ENCODE assay signal across 13 mouse cellular contexts in the genomic region with DNA sequence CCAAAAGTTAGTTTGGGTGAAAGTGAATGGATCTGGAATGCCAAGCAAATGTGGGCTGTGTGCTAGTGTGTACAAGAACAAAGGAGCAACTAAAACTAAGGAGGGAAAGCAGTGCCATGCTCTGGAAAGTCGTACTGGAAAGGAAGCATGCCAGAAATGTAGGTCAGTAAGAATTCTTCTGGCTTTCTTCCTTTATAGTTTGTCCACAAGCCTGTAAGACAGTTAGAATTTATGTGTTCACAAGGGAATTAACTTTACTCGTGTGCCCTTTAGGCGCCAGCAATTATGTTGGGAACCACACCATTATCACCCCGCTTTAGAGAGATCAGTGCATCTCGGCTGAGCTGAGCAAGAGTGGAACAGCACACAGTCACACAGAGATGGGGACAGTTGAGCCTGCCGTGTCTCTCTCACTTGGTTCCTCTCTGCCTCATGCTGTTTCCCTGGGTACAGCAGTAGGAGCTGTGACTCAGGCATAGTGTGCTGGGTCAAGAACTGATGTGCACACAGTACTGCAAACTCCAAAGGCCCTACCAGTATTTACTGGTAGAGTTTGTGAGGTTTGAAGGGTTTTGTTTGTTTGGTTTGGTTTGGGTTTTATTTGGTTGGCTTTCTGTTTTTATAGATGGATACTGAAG. TPM values are rescaled to one million over a fixed set of nuclear protein-coding genes. Genes with fewer than 3 reads are reported as not detected.
A peak's percentile ranks its signal among the peaks of the same experiment; 100 is the strongest.
DNase-seq lines count a peak whose midpoint lies in the region; ATAC-seq and TF ChIP-seq lines count a peak whose summit lies in the region.
"Had no signal": no experiment of that assay in that cellular context is flagged by ENCODE, and none has a peak within 500 bp of the region (broad histone marks: within the 10 kb centered on the region; RNA-seq: fewer than 3 reads in every experiment).

No protein-coding gene starts in this region.

- no peaks in the 10 kb centered on the region for H3K27me3 ChIP-seq in forebrain, embryonic 13.5 days
- H3K27me3 ChIP-seq in forebrain, embryonic 10.5 days (ENCODE audit: poor library complexity, severe bottlenecking): no peaks in the 10 kb centered on the region
- no peaks in the 10 kb centered on the region for H3K27me3 ChIP-seq in liver, adult 2 months (ENCODE audit: control insufficient read depth, insufficient read depth, low read length)
- no peaks in the 10 kb centered on the region for H3K27me3 ChIP-seq in liver, embryonic 12.5 days (replicated peaks)
- no peaks in the 10 kb centered on the region for H3K27me3 ChIP-seq in forebrain, postnatal 0 days (ENCODE audit: insufficient read depth, low read length)
- H3K27me3 ChIP-seq: heart, embryonic 15.5 days; liver, embryonic 15.5 days had no signal

- no peak overlapping the region for H3K4me3 ChIP-seq in forebrain, embryonic 13.5 days
- H3K4me3 ChIP-seq in forebrain, embryonic 10.5 days: no peak overlapping the region
- H3K4me3 ChIP-seq in liver, adult 2 months (ENCODE audit: insufficient read depth, low read depth, low read length): no peak overlapping the region
- H3K4me3 ChIP-seq in liver, embryonic 12.5 days: no peak overlapping the region
- no peak overlapping the region for H3K4me3 ChIP-seq in forebrain, postnatal 0 days (ENCODE audit: low read depth, low read length)
- H3K4me3 ChIP-seq: heart, embryonic 15.5 days; liver, embryonic 15.5 days had no signal

- no peak for TF ChIP-seq CTCF in liver, adult 2 months (IDR thresholded peaks at IDR 0.05; ENCODE audit: low read depth, low read length)
- TF ChIP-seq CTCF in forebrain, postnatal 0 days (IDR thresholded peaks at IDR 0.05; ENCODE audit: low read depth): no peak

- WGBS in forebrain, embryonic 13.5 days: 75% methylated on average over 6 of the region's 6 CpGs
- WGBS in forebrain, embryonic 10.5 days: 82% methylated on average over 6 of the region's 6 CpGs
- WGBS in liver, adult 2 months: 63% methylated on average over 6 of the region's 6 CpGs
- 59% methylated on average over 6 of the region's 6 CpGs for WGBS in liver, embryonic 12.5 days (ENCODE audit: insufficient replicate concordance)
- WGBS in forebrain, postnatal 0 days: 56% methylated on average over 6 of the region's 6 CpGs

- no peak overlapping the region for H3K4me2 ChIP-seq in forebrain, embryonic 13.5 days
- no peak overlapping the region for H3K4me2 ChIP-seq in liver, embryonic 12.5 days
- H3K4me2 ChIP-seq in forebrain, postnatal 0 days (ENCODE audit: low read depth): no peak overlapping the region
- H3K4me2 ChIP-seq: heart, embryonic 15.5 days; liver, embryonic 15.5 days had no signal

- peak overlapping the region; percentile 19; the same call in 1 of the 2 replicates for H3K27ac ChIP-seq in forebrain, embryonic 13.5 days
- H3K27ac ChIP-seq in forebrain, embryonic 10.5 days: no peak overlapping the region
- no peak overlapping the region for H3K27ac ChIP-seq in liver, adult 2 months (replicated peaks; ENCODE audit: insufficient read depth, low read depth, low read length)
- no peak overlapping the region for H3K27ac ChIP-seq in liver, embryonic 12.5 days
- H3K27ac ChIP-seq in forebrain, postnatal 0 days (ENCODE audit: low read depth, low read length): peak overlapping the region; percentile 54
- H3K27ac ChIP-seq: heart, embryonic 15.5 days; liver, embryonic 15.5 days had no signal

- peaks cover 28% of the 10 kb centered on the region; the same call in 1 of the 2 replicates for H3K79me2 ChIP-seq in liver, adult 2 months (ENCODE audit: control insufficient read depth, insufficient read depth, low read length)

- H3K9me3 ChIP-seq in forebrain, embryonic 13.5 days (replicated peaks): no peaks in the 10 kb centered on the region
- H3K9me3 ChIP-seq in forebrain, embryonic 10.5 days: no peaks in the 10 kb centered on the region
- H3K9me3 ChIP-seq in liver, embryonic 12.5 days (replicated peaks): no peaks in the 10 kb centered on the region
- H3K9me3 ChIP-seq in forebrain, postnatal 0 days (ENCODE audit: low read length): no peaks in the 10 kb centered on the region
- H3K9me3 ChIP-seq: heart, embryonic 15.5 days; liver, embryonic 15.5 days had no signal

- no peak overlapping the region for H3K9ac ChIP-seq in forebrain, embryonic 13.5 days
- H3K9ac ChIP-seq in liver, adult 2 months (ENCODE audit: low read depth, low read length): 0 out of 2 replicates have a peak overlapping the region, but pooled peaks have one; percentile 11
- H3K9ac ChIP-seq in liver, embryonic 12.5 days: no peak overlapping the region
- no peak overlapping the region for H3K9ac ChIP-seq in forebrain, postnatal 0 days
- H3K9ac ChIP-seq: heart, embryonic 15.5 days; liver, embryonic 15.5 days had no signal

- TF ChIP-seq POLR2A in liver, adult 2 months (IDR thresholded peaks at IDR 0.05; ENCODE audit: extremely low read depth, insufficient read depth, low read length): no peak

- H3K36me3 ChIP-seq in forebrain, embryonic 13.5 days (ENCODE audit: poor library complexity, severe bottlenecking): no peaks in the 10 kb centered on the region
- 0 out of 2 replicates have a peak, but pooled peaks cover 4% of the 10 kb centered on the region for H3K36me3 ChIP-seq in forebrain, embryonic 10.5 days (replicated peaks)
- no peaks in the 10 kb centered on the region for H3K36me3 ChIP-seq in liver, adult 2 months (ENCODE audit: control insufficient read depth, insufficient read depth, low read length)
- peaks cover 12% of the 10 kb centered on the region for H3K36me3 ChIP-seq in liver, embryonic 12.5 days
- no peaks in the 10 kb centered on the region for H3K36me3 ChIP-seq in forebrain, postnatal 0 days (ENCODE audit: insufficient read depth)
- H3K36me3 ChIP-seq: heart, embryonic 15.5 days; liver, embryonic 15.5 days had no signal

- DNase-seq in forebrain, embryonic 10.5 days (ENCODE audit: extremely low spot score, low spot score): no peak
- DNase-seq in liver, adult 2 months (ENCODE audit: extremely low read depth, low read depth, low spot score): peak; percentile 21
- DNase-seq in adipocyte (ENCODE audit: low spot score): peak; percentile 21
- DNase-seq in forebrain, postnatal 0 days: no peak
- no peak for DNase-seq in spleen, adult 18-20 months
- no peak for DNase-seq in spleen, adult 12 weeks (ENCODE audit: low spot score)
- DNase-seq: cerebellum, postnatal 14 days; kidney, adult 9 months; lung, postnatal 36 days had no signal

- ATAC-seq in forebrain, embryonic 13.5 days: no peak
- ATAC-seq in liver, embryonic 12.5 days: no peak
- no peak for ATAC-seq in forebrain, postnatal 0 days

- peaks cover 24% of the 10 kb centered on the region for H3K4me1 ChIP-seq in forebrain, embryonic 13.5 days
- no peaks in the 10 kb centered on the region for H3K4me1 ChIP-seq in forebrain, embryonic 10.5 days
- H3K4me1 ChIP-seq in liver, adult 2 months (ENCODE audit: control insufficient read depth, insufficient read depth, low read length): peaks cover 18% of the 10 kb centered on the region
- peaks cover 50% of the 10 kb centered on the region for H3K4me1 ChIP-seq in liver, embryonic 12.5 days
- peaks cover 5% of the 10 kb centered on the region; the same call in 1 of the 2 replicates for H3K4me1 ChIP-seq in forebrain, postnatal 0 days (ENCODE audit: insufficient read depth)

RNA-seq across cellular contexts. Expression of gene Wdr20, which starts 32.0 kb away (rescaled TPM):
- polyA plus RNA-seq in forebrain, embryonic 13.5 days (2015; fragmentation: Nextera tagmentation; extraction: Ambion mirVana): 26.9 and 29.9 TPM in 2 replicates
- 22.5 and 23.5 TPM in 2 replicates for polyA plus RNA-seq in forebrain, embryonic 10.5 days (2016; fragmentation: Nextera tagmentation; extraction: Ambion mirVana)
- total RNA-seq in liver, adult 2 months (2014; rRNA removed): 19.5 and 21.0 TPM in 2 replicates
- 14.8 and 16.5 TPM in 2 replicates for polyA plus RNA-seq in liver, adult 2 months (2012; rRNA removed)
- polyA plus RNA-seq in liver, embryonic 12.5 days (2016; fragmentation: Nextera tagmentation; extraction: Ambion mirVana): 14.2 and 16.0 TPM in 2 replicates
- total RNA-seq in forebrain, postnatal 0 days (2014; rRNA removed): 33.3 and 40.3 TPM in 2 replicates
- 12.3 and 17.0 TPM in 2 replicates for polyA plus RNA-seq in forebrain, postnatal 0 days (2015; fragmentation: Nextera tagmentation; extraction: Ambion mirVana)

Comparison
In these comparisons a context has a peak if more than half of its experiments do, and no peak if none do; other contexts are left out.
1. H3K27ac ChIP-seq: peak in forebrain, embryonic 13.5 days (single experiment) and forebrain, postnatal 0 days (single experiment); none in forebrain, embryonic 10.5 days (single experiment), liver, adult 2 months (single experiment) and liver, embryonic 12.5 days (single experiment).
2. DNase-seq: peak in liver, adult 2 months (single experiment) and adipocyte (single experiment); none in forebrain, embryonic 10.5 days (single experiment), forebrain, postnatal 0 days (single experiment), spleen, adult 18-20 months (0 of 2) and spleen, adult 12 weeks (single experiment).